Mouse (Mus musculus): ENCODE results near the gene Ankrd63.

GRCm38 (mm10) chr2:118729194-118729593 lies 25.4 kb upstream of the Ankrd63 start:
- TF ChIP-seq CTCF (IDR thresholded peaks at IDR 0.05; ENCODE audit: control insufficient read depth, insufficient read depth, insufficient replicate concordance, low read depth, low read length) (no peak), POLR2A (IDR thresholded peaks at IDR 0.05; ENCODE audit: control insufficient read depth, low read depth, low read length) (no peak)

All from testis, adult 2 months (tissue).